Mouse (Mus musculus) right cerebral cortex, adult 18-20 months (tissue): Measurements from ENCODE around the gene Tsc22d3.
A peak's percentile ranks its signal among the peaks of the same experiment; 100 is the strongest.

Experiments used
- DNase-seq: peaks from one replicate; pipeline ENCODE4 v3.0.0; 2022; ENCODE audit warnings: mixed read lengths

Gene Tsc22d3

GRCm38 (mm10) chrX:140600410-140601109 lies at the start of gene Tsc22d3:
Gene Tsc22d3, minus strand, starts transcription at chrX:140600659.
- DNase-seq, result peak; percentile 24

- no peak for DNase-seq
Measured at GRCm38 (mm10) chrX:140639592-140639991, 39.1 kb upstream of the Tsc22d3 start.

GRCm38 (mm10) chrX:140638028-140638427 lies 37.6 kb upstream of the Tsc22d3 start:
- DNase-seq, result no peak

DNA sequence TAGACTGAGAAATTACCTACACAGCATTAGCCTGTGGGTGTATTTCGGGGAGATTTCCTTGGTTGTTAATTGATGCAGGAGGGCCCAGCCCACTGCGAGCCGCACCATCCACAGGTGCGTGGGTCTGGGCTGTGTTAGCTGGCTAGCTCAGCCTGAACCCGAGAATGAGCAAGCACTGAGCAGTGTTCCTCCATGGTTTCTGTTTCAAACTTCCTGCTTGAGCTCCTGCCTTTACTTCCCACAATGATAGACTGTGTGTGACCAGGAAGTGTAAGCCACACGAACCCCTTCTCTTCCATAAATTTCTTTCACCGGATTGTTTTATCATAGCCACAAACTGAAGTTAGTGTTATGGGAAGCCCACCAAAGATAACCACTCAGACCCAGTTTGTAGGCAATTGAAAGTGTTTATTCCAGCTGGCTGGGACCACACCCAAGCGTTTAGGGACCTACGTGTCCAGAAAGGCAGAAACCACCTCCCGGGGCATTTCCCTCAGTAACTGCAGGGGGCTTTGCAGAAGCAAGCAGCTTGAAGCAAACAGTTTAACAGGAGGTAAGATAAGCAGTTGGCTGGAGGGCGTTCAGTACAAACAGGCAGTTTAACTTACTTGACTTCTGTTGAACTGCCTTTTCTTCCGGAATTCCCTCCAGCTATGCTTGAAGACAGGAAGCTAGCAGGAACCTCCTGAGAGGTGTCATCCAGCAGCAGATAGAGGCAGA lies 24.6 kb upstream of the Tsc22d3 start:
- DNase-seq, result no peak

GRCm38 (mm10) chrX:140609938-140610337 lies 9.5 kb upstream of the Tsc22d3 start:
- no peak for DNase-seq

DNA sequence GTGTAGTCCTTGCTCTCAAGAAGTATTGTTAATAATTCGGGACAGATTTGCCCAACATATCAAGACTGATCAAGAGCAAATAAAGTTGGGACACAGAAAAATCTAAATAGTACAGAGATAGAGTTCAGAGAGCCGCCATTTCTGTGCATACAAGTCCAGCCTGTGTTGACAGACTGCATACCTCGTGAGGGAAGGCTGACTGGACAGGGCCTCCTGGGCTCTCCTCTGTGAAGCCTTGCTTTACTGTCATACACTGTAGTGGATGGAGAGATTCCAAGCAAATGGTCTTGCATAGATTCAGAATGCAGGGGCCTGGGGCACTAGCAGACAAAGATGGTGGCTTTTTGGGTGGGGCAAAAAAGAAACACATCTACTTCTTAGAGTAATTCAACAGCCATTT lies 1.4 kb upstream of the Tsc22d3 start:
- no peak for DNase-seq

GRCm38 (mm10) chrX:140601311-140601710 lies 852 bp upstream of the Tsc22d3 start:
- DNase-seq, result no peak

- no peak for DNase-seq
Measured at GRCm38 (mm10) chrX:140599561-140600409, 674 bp downstream of the Tsc22d3 start.

GRCm38 (mm10) chrX:140598850-140599560 lies 1.5 kb downstream of the Tsc22d3 start:
- peak; percentile 30 for DNase-seq

GRCm38 (mm10) chrX:140598194-140598849 lies 2.1 kb downstream of the Tsc22d3 start:
- DNase-seq, result no peak

DNA sequence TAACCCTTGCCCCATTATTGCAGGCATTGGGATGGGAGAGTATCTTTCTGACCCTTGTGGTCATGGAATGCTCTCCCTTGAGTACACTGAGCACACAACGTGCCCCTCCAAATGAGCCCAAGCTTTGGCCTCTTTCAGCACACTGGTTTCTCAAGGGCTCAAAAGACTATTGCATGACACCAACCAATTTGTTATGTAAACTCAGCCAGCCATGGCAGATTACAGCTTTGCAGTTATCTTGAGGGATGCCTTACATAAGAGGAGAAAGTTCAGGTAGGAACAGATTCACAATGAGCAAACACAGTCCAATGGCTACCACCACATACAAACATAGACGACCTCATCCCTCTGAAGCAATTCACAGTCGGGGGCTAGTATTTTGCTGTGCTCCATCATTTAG lies 9.3 kb downstream of the Tsc22d3 start:
- no peak for DNase-seq

DNA sequence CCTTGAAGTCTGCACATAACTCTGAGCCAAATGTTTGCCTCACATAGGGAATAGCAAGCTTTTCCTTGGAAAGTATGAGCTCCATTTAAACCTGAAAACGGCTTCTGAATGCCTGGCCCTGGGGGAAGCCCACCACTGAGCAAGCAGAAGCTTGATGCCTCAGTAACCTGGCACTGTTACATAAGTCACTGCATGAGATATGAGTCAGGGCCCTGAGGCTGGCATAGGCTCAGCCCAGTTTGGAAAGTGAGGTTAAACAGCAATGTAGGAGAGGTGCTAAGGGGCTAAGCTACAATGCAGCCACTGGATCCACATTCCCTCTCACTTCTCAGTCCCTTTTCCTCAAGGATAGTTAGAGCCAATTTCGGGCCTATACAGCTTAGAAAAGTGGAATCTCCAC lies 10.3 kb downstream of the Tsc22d3 start:
- no peak for DNase-seq

DNA sequence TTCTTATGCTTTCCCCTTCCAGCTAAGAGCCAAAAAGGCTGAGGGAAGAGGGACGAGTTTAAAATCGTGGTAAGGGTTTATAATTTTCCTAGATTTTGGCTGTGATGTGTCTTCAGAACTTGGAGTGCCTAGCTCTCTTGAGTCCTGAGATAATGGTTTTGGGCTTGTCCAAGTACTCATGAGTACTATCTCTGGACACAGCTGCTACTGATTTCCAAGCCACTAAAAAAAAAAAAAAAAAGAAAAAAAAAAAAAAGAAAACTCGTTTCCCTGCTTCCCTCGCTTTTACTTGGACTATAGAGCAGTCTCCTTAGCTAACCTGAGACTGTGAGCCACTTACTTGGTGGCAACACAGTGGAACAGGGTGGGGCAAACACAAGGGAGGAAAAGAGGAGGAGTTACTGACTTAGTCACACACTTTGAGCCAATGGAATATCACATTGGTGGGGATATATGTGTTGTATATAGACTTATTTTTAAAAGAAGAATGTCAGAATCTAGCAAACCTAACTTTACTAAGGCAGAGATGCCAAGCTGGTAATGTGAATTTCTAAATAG lies 11.2 kb downstream of the Tsc22d3 start:
- DNase-seq, result no peak

DNA sequence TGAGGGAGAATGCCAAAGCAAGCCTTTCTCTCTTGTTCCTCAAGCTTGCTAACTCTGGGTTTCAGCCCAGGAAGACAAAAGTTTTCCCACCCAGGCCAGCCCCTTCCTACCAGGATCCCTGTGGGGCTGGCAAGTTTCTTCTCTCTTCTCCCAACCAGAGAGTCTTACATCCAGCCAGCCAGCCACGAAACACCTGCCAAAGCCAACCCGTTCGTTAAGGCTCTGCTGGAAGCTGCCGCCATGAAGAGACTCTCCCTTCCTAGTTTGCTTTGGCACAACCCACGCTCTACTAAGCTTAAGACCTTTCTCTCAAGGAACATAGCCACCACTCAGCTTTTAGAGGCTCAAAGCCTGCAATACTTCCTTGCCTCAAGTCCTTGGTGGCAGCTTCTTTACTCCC lies 11.9 kb downstream of the Tsc22d3 start:
- DNase-seq, result no peak

- DNase-seq, result no peak
Measured at GRCm38 (mm10) chrX:140580416-140580815, 20.0 kb downstream of the Tsc22d3 start.

- DNase-seq, result no peak
Measured at GRCm38 (mm10) chrX:140575636-140576035, 24.8 kb downstream of the Tsc22d3 start.

GRCm38 (mm10) chrX:140575200-140575599 lies 25.3 kb downstream of the Tsc22d3 start:
- no peak for DNase-seq

- DNase-seq, result no peak
Measured at GRCm38 (mm10) chrX:140572702-140573338, 27.6 kb downstream of the Tsc22d3 start.

DNA sequence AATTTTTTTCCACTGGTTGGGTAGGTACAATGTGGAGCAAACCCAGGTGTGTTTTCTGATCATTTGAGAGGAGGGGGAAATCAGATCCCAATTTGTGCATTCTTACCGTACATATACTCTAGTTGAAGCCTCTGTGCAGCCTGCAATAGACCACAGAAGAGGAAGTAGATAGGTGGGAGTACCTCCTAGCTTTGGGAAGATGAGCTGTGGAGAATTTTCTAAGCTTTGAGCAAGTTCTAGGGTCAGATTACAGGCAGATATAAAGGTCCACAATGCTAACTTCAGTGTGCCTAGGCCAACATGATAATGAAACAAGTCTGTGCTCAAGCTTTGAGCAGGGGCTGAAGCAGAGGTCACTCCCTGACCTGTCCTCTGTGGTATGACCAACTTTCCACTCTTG lies 30.9 kb downstream of the Tsc22d3 start:
- DNase-seq, result no peak

DNA sequence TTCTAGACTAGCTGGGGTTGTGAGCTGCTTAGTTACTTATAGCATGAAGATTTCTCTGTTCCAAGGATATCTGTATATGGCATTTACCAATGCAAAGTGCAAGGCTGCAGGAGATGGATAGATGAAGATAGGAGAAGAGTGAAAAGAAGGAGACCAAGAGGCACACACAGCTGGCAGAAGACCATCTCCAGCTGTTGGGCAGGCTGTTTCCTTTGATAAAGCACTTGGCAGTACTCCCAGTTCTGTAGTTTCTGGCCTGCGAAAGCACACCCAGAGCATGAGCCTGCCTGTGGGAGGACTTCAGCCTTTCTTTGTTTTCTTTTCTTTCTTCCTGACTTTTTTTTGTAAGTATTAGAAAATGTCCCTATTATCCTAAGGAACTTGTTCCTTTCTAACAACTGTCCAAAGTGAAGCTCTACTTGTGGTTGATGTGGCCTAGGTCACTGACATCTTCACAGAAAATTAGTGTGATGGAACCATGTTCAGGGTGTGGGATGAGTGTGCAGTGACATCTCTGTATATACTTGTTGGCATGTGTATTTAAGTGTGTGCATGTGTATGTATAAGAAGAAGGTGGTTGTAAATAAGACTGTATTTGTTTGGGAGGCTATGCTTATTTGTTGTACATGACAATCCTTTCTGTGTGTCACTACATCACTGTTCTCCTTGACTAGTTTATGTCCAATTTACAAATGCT lies 32.6 kb downstream of the Tsc22d3 start:
- no peak for DNase-seq

- DNase-seq, result no peak
Measured at GRCm38 (mm10) chrX:140565759-140566158, 34.7 kb downstream of the Tsc22d3 start.
